Mouse (Mus musculus): ENCODE results near the gene Tctex1d1.

Tctex1d1 gene

GRCm38 (mm10) chr4:102989391-102989790 lies 11.0 kb downstream of the Tctex1d1 start:
- no peak for DNase-seq

GRCm38 (mm10) chr4:102990016-102990415 lies 11.6 kb downstream of the Tctex1d1 start:
- DNase-seq = no peak

GRCm38 (mm10) chr4:102990595-102991340 lies 12.4 kb downstream of the Tctex1d1 start:
- no peak for DNase-seq

GRCm38 (mm10) chr4:102991685-102992084 lies 13.3 kb downstream of the Tctex1d1 start:
- DNase-seq = no peak

- DNase-seq = no peak
Measured at GRCm38 (mm10) chr4:103004681-103005080, 26.3 kb downstream of the Tctex1d1 start.

GRCm38 (mm10) chr4:103005190-103005945 lies 27.0 kb downstream of the Tctex1d1 start:
- no peak for DNase-seq

- no peak for DNase-seq
Measured at GRCm38 (mm10) chr4:103006266-103006665, 27.9 kb downstream of the Tctex1d1 start.

- DNase-seq = peak in 1 of 2 experiments; percentile 19
Measured at GRCm38 (mm10) chr4:103006943-103007418, 28.6 kb downstream of the Tctex1d1 start.

- no peak for DNase-seq
Measured at GRCm38 (mm10) chr4:103010734-103011133, 32.3 kb downstream of the Tctex1d1 start.

GRCm38 (mm10) chr4:103011823-103012222 lies 33.4 kb downstream of the Tctex1d1 start:
- DNase-seq = no peak

- DNase-seq = no peak
Measured at GRCm38 (mm10) chr4:103013490-103013889, 35.1 kb downstream of the Tctex1d1 start.

- DNase-seq = no peak
Measured at GRCm38 (mm10) chr4:103026621-103027020, 48.2 kb downstream of the Tctex1d1 start, which contains the start of gene Insl5. TSS of gene Insl5 (minus strand) at chr4:103026842.

- no peak for DNase-seq
Measured at GRCm38 (mm10) chr4:103027745-103028144, 49.3 kb downstream of the Tctex1d1 start.

- no peak for DNase-seq
Measured at GRCm38 (mm10) chr4:103028177-103029088, 50.0 kb downstream of the Tctex1d1 start.

GRCm38 (mm10) chr4:103039103-103039837 lies 60.9 kb downstream of the Tctex1d1 start:
- no peak for DNase-seq

- DNase-seq = no peak
Measured at GRCm38 (mm10) chr4:103039838-103040191, 61.4 kb downstream of the Tctex1d1 start.

GRCm38 (mm10) chr4:103042997-103043396 lies 64.6 kb downstream of the Tctex1d1 start:
- peak in 1 of 2 experiments; percentile 10 for DNase-seq

GRCm38 (mm10) chr4:103048046-103048445 lies 69.6 kb downstream of the Tctex1d1 start:
- DNase-seq = peak; percentile 36 to 50

Data from cerebellum, postnatal 10 days (tissue).